Mouse (Mus musculus) CH12.LX (cell line): ENCODE measurements around the gene Fmc1. TPM values are rescaled to one million over a fixed set of nuclear protein-coding genes. Genes with fewer than 3 reads are reported as not detected.

Experiments used
- DNase-seq: peaks from one replicate; pipeline ENCODE4 v3.0.0-alpha.2; 2013; ENCODE audit errors: extremely low read depth
- H3K27ac ChIP-seq: 2 replicates; pipeline ENCODE4 v1.5.1; 2012; ENCODE audit warnings: low read depth, mild to moderate bottlenecking, control low read depth, moderate library complexity; ENCODE audit not compliant: insufficient read depth
- H3K27me3 ChIP-seq: replicated peaks from 2 replicates; pipeline ENCODE3; 2012; ENCODE audit warnings: inconsistent platforms
- H3K36me3 ChIP-seq, 2 experiments: replicated peaks in 1 of 2; 2 replicates each; pipeline versions ENCODE3 to v1.6.1; 2012; ENCODE audit warnings: inconsistent platforms in 1 of 2, low read length in 1 of 2, mild to moderate bottlenecking in 1 of 2, mixed read lengths in 1 of 2, moderate library complexity in 1 of 2; ENCODE audit not compliant: control insufficient read depth in 1 of 2, insufficient read depth in 1 of 2
- H3K4me1 ChIP-seq, 2 experiments: 2 replicates each; pipeline ENCODE4 v1.6.1; 2012; ENCODE audit warnings: inconsistent platforms in 1 of 2, moderate library complexity in 1 of 2; ENCODE audit not compliant: insufficient read depth in 2 of 2, control insufficient read depth in 1 of 2
- H3K4me2 ChIP-seq: 2 replicates; pipeline ENCODE4 v1.6.1; 2012; ENCODE audit warnings: low read depth, mild to moderate bottlenecking, control low read depth; ENCODE audit not compliant: poor library complexity, insufficient read depth, severe bottlenecking
- H3K4me3 ChIP-seq, 3 experiments: fragments of 150-350 bp in 1 of 3; sonication (generic) in 1 of 3; replicated peaks in 1 of 3; 2 replicates each; pipeline versions ENCODE3 to v1.5.1; 2011 to 2012; ENCODE audit warnings: low read depth in 2 of 3, low read length in 2 of 3, mild to moderate bottlenecking in 2 of 3, moderate library complexity in 2 of 3, control low read depth in 1 of 3, improper control_type of control experiment in 1 of 3, inconsistent platforms in 1 of 3, mixed read lengths in 1 of 3; ENCODE audit not compliant: poor library complexity in 1 of 3
- H3K79me2 ChIP-seq: replicated peaks from 2 replicates; pipeline ENCODE4 v1.6.1; 2012; ENCODE audit warnings: mild to moderate bottlenecking, moderate library complexity; ENCODE audit not compliant: control insufficient read depth, poor library complexity, insufficient read depth, severe bottlenecking; ENCODE audit errors: extremely low read depth
- H3K9ac ChIP-seq: 2 replicates; pipeline ENCODE4 v1.6.1; 2012; ENCODE audit warnings: low read depth, mild to moderate bottlenecking, control low read depth, moderate library complexity; ENCODE audit not compliant: insufficient read depth
- H3K9me3 ChIP-seq: replicated peaks from 2 replicates; pipeline ENCODE3; 2012; ENCODE audit warnings: low read length, inconsistent platforms, mixed read lengths
- BHLHE40 ChIP-seq: IDR thresholded peaks from 2 replicates; pipeline ENCODE4 v1.6.1; 2011; ENCODE audit warnings: mild to moderate bottlenecking, low read depth, low read length, improper control_type of control experiment
- CHD1 ChIP-seq: IDR thresholded peaks from 2 replicates; pipeline ENCODE4 v1.6.1; 2012; ENCODE audit warnings: low read depth, low read length, improper control_type of control experiment, inconsistent platforms
- CHD2 ChIP-seq: IDR thresholded peaks from 2 replicates; pipeline ENCODE4 v1.6.1; 2011; ENCODE audit warnings: low read length, improper control_type of control experiment
- CTCF ChIP-seq, 2 experiments: IDR thresholded peaks in 1 of 2; conservative IDR thresholded peaks in 1 of 2; 2 replicates each; pipeline ENCODE4 v1.5.1; 2011 to 2012; ENCODE audit warnings: low read depth in 2 of 2, low read length in 2 of 2, improper control_type of control experiment in 1 of 2, inconsistent platforms in 1 of 2, mild to moderate bottlenecking in 1 of 2, moderate library complexity in 1 of 2
- E2F4 ChIP-seq: IDR thresholded peaks from 2 replicates; pipeline ENCODE4 v1.6.1; 2011; ENCODE audit warnings: low read depth, low read length, improper control_type of control experiment; ENCODE audit not compliant: insufficient replicate concordance
- ELF1 ChIP-seq: IDR thresholded peaks from 2 replicates; pipeline ENCODE4 v1.6.1; 2014; ENCODE audit warnings: low read depth, mild to moderate bottlenecking, inconsistent platforms, low read length, improper control_type of control experiment
- EP300 ChIP-seq: IDR thresholded peaks from 2 replicates; pipeline ENCODE4 v1.6.1; 2011; ENCODE audit warnings: low read length, improper control_type of control experiment
- ETS1 ChIP-seq: conservative IDR thresholded peaks from 2 replicates; pipeline ENCODE4 v1.6.1; 2012; ENCODE audit warnings: low read depth, mild to moderate bottlenecking, inconsistent platforms, low read length, improper control_type of control experiment, moderate library complexity
- GABPA ChIP-seq: IDR thresholded peaks from 2 replicates; pipeline ENCODE4 v1.6.1; 2012; ENCODE audit warnings: low read depth, low read length, improper control_type of control experiment, inconsistent platforms; ENCODE audit not compliant: insufficient replicate concordance
- HCFC1 ChIP-seq: IDR thresholded peaks from 2 replicates; pipeline ENCODE4 v1.6.1; 2012; ENCODE audit warnings: low read depth, mild to moderate bottlenecking, inconsistent platforms, low read length, improper control_type of control experiment
- IRF4 ChIP-seq: IDR thresholded peaks from 2 replicates; pipeline ENCODE4 v1.6.1; 2014; ENCODE audit warnings: low read depth, mild to moderate bottlenecking, inconsistent platforms, low read length, improper control_type of control experiment
- JUN ChIP-seq: IDR thresholded peaks from 2 replicates; pipeline ENCODE4 v1.6.1; 2011; ENCODE audit warnings: low read depth, mild to moderate bottlenecking, low read length, improper control_type of control experiment, moderate library complexity; ENCODE audit not compliant: insufficient read depth
- JUND ChIP-seq: conservative IDR thresholded peaks from 2 replicates; pipeline ENCODE4 v1.6.1; 2011; ENCODE audit warnings: low read depth, low read length, improper control_type of control experiment
- KAT2A ChIP-seq: IDR thresholded peaks from 2 replicates; pipeline ENCODE4 v1.6.1; 2012; ENCODE audit warnings: low read length, improper control_type of control experiment, inconsistent platforms; ENCODE audit not compliant: insufficient replicate concordance
- MAFK ChIP-seq: IDR thresholded peaks from 2 replicates; pipeline ENCODE4 v1.6.1; 2011; ENCODE audit warnings: low read length, improper control_type of control experiment; ENCODE audit not compliant: insufficient replicate concordance
- MAX ChIP-seq: IDR thresholded peaks from 2 replicates; pipeline ENCODE4 v1.6.1; 2011; ENCODE audit warnings: low read length, improper control_type of control experiment
- MAZ ChIP-seq: IDR thresholded peaks from 2 replicates; pipeline ENCODE4 v1.6.1; 2012; ENCODE audit warnings: low read depth, mild to moderate bottlenecking, inconsistent platforms, low read length, improper control_type of control experiment, moderate library complexity
- MEF2A ChIP-seq: IDR thresholded peaks from 2 replicates; pipeline ENCODE4 v1.6.1; 2014; ENCODE audit warnings: low read depth, mild to moderate bottlenecking, inconsistent platforms, low read length, improper control_type of control experiment, borderline replicate concordance
- MXI1 ChIP-seq: IDR thresholded peaks from 2 replicates; pipeline ENCODE4 v1.6.1; 2011; ENCODE audit warnings: mild to moderate bottlenecking, low read depth, low read length, improper control_type of control experiment
- MYC ChIP-seq: IDR thresholded peaks from 2 replicates; pipeline ENCODE4 v1.6.1; 2011; ENCODE audit warnings: low read depth, mild to moderate bottlenecking, improper control_type of control experiment, low read length
- NELFE ChIP-seq: IDR thresholded peaks from 2 replicates; pipeline ENCODE4 v1.6.1; 2011; ENCODE audit warnings: low read depth, low read length, improper control_type of control experiment
- NRF1 ChIP-seq: IDR thresholded peaks from 2 replicates; pipeline ENCODE4 v1.6.1; 2014; ENCODE audit warnings: low read depth, mild to moderate bottlenecking, inconsistent platforms, low read length, improper control_type of control experiment, moderate library complexity
- PAX5 ChIP-seq: IDR thresholded peaks from 2 replicates; pipeline ENCODE4 v1.6.1; 2012; ENCODE audit warnings: low read length, inconsistent platforms, mixed read lengths
- POLR2A ChIP-seq: IDR thresholded peaks from 2 replicates; pipeline ENCODE4 v1.6.1; 2011; ENCODE audit warnings: low read depth, mild to moderate bottlenecking, improper control_type of control experiment, low read length
- POLR2AphosphoS2 ChIP-seq: IDR thresholded peaks from 2 replicates; pipeline ENCODE4 v1.6.1; 2011; ENCODE audit warnings: low read depth, low read length, improper control_type of control experiment
- RAD21 ChIP-seq: IDR thresholded peaks from 2 replicates; pipeline ENCODE4 v1.6.1; 2011; ENCODE audit warnings: low read depth, mild to moderate bottlenecking, low read length, improper control_type of control experiment, moderate library complexity
- RCOR1 ChIP-seq: conservative IDR thresholded peaks from 2 replicates; pipeline ENCODE4 v1.6.1; 2012; ENCODE audit warnings: low read depth, mild to moderate bottlenecking, inconsistent platforms, low read length, improper control_type of control experiment
- SIN3A ChIP-seq: IDR thresholded peaks from 2 replicates; pipeline ENCODE4 v1.6.1; 2012; ENCODE audit warnings: low read length, improper control_type of control experiment, inconsistent platforms
- SMC3 ChIP-seq: IDR thresholded peaks from 2 replicates; pipeline ENCODE4 v1.6.1; 2011; ENCODE audit warnings: low read depth, low read length, improper control_type of control experiment
- TBP ChIP-seq: conservative IDR thresholded peaks from 2 replicates; pipeline ENCODE4 v1.6.1; 2011; ENCODE audit warnings: low read depth, low read length, improper control_type of control experiment
- TCF12 ChIP-seq: IDR thresholded peaks from 2 replicates; pipeline ENCODE4 v1.6.1; 2014; ENCODE audit warnings: low read depth, mild to moderate bottlenecking, inconsistent platforms, low read length, improper control_type of control experiment
- UBTF ChIP-seq: IDR thresholded peaks from 2 replicates; pipeline ENCODE4 v1.6.1; 2012; ENCODE audit warnings: low read depth, mild to moderate bottlenecking, inconsistent platforms, low read length, improper control_type of control experiment, moderate library complexity
- USF1 ChIP-seq: IDR thresholded peaks from 2 replicates; pipeline ENCODE4 v1.6.1; 2014; ENCODE audit warnings: low read depth, mild to moderate bottlenecking, inconsistent platforms, low read length, improper control_type of control experiment
- USF2 ChIP-seq: conservative IDR thresholded peaks from 2 replicates; pipeline ENCODE4 v1.6.1; 2011; ENCODE audit warnings: low read depth, low read length, improper control_type of control experiment
- ZC3H11A ChIP-seq: IDR thresholded peaks from 2 replicates; pipeline ENCODE4 v1.6.1; 2012; ENCODE audit warnings: low read depth, mild to moderate bottlenecking, inconsistent platforms, low read length, improper control_type of control experiment
- ZKSCAN1 ChIP-seq: IDR thresholded peaks from 2 replicates; pipeline ENCODE4 v1.6.1; 2012; ENCODE audit warnings: low read depth, inconsistent platforms, low read length, improper control_type of control experiment, borderline replicate concordance
- ZMIZ1 ChIP-seq: IDR thresholded peaks from 2 replicates; pipeline ENCODE4 v1.6.1; 2012; ENCODE audit warnings: low read depth, mild to moderate bottlenecking, inconsistent platforms, low read length, improper control_type of control experiment
- ZNF384 ChIP-seq: IDR thresholded peaks from 2 replicates; pipeline ENCODE4 v1.6.1; 2012; ENCODE audit warnings: low read depth, low read length, improper control_type of control experiment, inconsistent platforms
- dilution Hi-C: fragments of 300-500 bp; cut with MboI; formaldehyde crosslinking; loops from 2 replicates; pipeline ENCODE4 v1.14.3; 2020; ENCODE audit warnings: low sequenced_read_pairs; ENCODE audit not compliant: extremely low pct_unique_long_range_greater_than_20kb, extremely low pct_ligation_motif_present
- in situ Hi-C: fragments of 300-500 bp; cut with MboI; formaldehyde crosslinking; loops from 3 replicates; pipeline ENCODE4 v1.14.3; 2019; ENCODE audit warnings: low sequenced_read_pairs, low pct_ligation_motif_present, low pct_unique_long_range_greater_than_20kb, mixed read lengths
- polyA plus RNA-seq: library from polyadenylated mRNA; unstranded; fragments of >175 nt; gene quantifications from 2 replicates; pipeline ENCODE4 v1.2.1, GENCODE M21; 2012; ENCODE audit warnings: low read depth; ENCODE audit not compliant: insufficient read length
- total RNA-seq, 2 experiments: library from RNA; depleted of rRNA; stranded (reverse); fragments of 300-350 nt in 1 of 2; fragments of >200 nt in 1 of 2; gene quantifications; 2 replicates each; pipeline ENCODE4 v1.2.3; 2012 to 2014

Fmc1 gene
- total and polyA plus RNA-seq, 3 experiments: 30.4 to 78.2 (median 47.3) TPM

DNA sequence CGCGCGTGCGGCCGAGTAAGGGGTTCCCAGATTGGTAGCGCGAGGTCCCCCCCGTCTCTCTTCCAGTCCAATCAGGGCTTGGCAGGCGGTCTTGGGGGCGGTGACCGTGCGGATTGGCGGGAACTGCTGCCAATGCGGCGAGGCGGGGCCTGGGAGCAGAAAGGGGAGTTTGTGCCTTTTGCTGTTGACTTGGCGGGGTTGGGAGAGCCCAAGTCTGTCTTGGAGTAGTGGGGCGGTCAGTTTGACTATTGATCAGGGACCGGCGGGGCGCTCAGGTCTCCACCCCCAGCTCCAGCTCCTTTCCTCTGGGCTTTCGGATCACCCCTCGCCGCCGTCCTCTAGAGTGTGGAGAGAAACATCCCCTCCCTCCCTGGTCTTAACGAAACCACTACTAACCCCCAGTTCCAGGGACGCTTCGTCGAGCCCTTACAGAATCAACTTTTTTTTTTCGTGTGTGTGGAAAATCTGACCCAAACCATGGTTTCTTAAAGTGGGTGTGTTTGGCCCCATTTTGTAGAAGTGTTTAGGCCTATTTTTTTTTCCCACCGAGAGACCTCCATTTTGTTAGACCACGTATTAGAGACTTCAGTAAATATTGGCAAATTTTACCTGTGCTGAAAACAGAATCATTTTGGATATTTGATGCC is 18.8 kb downstream of the Fmc1 start:
- dilution Hi-C loops: no loop called here
- peak overlapping the region; percentile 92 for H3K9ac ChIP-seq

DNA sequence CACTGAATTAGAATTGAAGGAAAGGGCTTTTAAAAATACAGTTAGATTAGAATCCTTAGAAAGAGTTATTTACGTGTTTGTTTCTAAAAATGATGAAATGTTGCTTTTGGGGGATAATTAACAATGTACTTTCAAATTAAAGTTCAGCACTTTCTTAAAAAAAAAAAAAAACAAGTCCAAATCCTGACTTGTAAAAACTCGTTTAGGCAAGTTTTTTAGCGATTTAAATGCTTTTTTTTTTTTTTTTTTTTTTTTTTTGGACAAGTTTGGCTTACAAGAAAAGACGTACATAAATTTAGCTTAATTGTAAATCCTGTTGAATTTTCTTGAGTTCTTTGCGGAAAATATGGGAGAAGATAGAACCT is 19.3 kb downstream of the Fmc1 start:
- dilution Hi-C loops: no loop called here
- H3K9ac ChIP-seq: peak overlapping the region; percentile 78
- peaks cover 6 to 17% of the 10 kb centered on the region in 2 experiments for H3K36me3 ChIP-seq
- peaks cover 4 to 36% of the 10 kb centered on the region in 2 experiments; a peak in 2 of 4 replicates for H3K4me1 ChIP-seq
- in situ Hi-C loops: no loop called here
- H3K4me2 ChIP-seq: no peak overlapping the region
- no peaks in the 10 kb centered on the region for H3K27me3 ChIP-seq
- no peak for DNase-seq
- H3K27ac ChIP-seq: no peak overlapping the region
- peak overlapping the region; percentile 58 to 97 (median 58) for H3K4me3 ChIP-seq
- peaks cover 31% of the 10 kb centered on the region for H3K79me2 ChIP-seq
- TF ChIP-seq MXI1 (no peak), JUN (no peak), CHD1 (peak; percentile 90; the same call in 1 of the 2 replicates), GABPA (no peak), SMC3 (no peak), CTCF (conservative IDR thresholded peaks at IDR 0.05 in 1 of 2, IDR thresholded peaks at IDR 0.05 in 1 of 2; ENCODE audit: low read depth in 2 of 2, low read length in 2 of 2) (no peak), IRF4 (no peak)
- no peaks in the 10 kb centered on the region for H3K9me3 ChIP-seq

More for the DNA sequence above, 18.8 kb downstream of the Fmc1 start:
- H3K4me2 ChIP-seq: no peak overlapping the region
- TF ChIP-seq RCOR1 (no peak; the same call in 1 of the 2 replicates), USF2 (no peak), ZMIZ1 (peak; percentile 49; the same call in 1 of the 2 replicates), CHD1 (peak; percentile 96), TCF12 (0 out of 2 replicates have a peak, but pooled peaks have one; percentile 46), KAT2A (no peak), RAD21 (no peak), ZC3H11A (peak; percentile 95), USF1 (no peak), MEF2A (no peak), CHD2 (peak; percentile 82), MAX (peak; percentile 14; the same call in 1 of the 2 replicates), SMC3 (no peak), NELFE (no peak; the same call in none of the 2 replicates), E2F4 (peak; percentile 87; the same call in 1 of the 2 replicates), TBP (0 out of 2 replicates have a peak, but pooled peaks have one; percentile 28), UBTF (peak; percentile 57; the same call in 1 of the 2 replicates), ETS1 (peak; percentile 73), CTCF (conservative IDR thresholded peaks at IDR 0.05 in 1 of 2, IDR thresholded peaks at IDR 0.05 in 1 of 2; ENCODE audit: low read depth in 2 of 2, low read length in 2 of 2) (no peak), GABPA (no peak), POLR2A (peak; percentile 68), ZKSCAN1 (no peak), SIN3A (peak; percentile 97), POLR2AphosphoS2 (peak; percentile 66; the same call in 1 of the 2 replicates), IRF4 (peak; percentile 77), ELF1 (peak; percentile 36; the same call in 1 of the 2 replicates), JUN (peak; percentile 93), HCFC1 (peak; percentile 45; the same call in 1 of the 2 replicates), JUND (peak; percentile 93), BHLHE40 (no peak; the same call in 1 of the 2 replicates), EP300 (no peak), MXI1 (0 out of 2 replicates have a peak, but pooled peaks have one; percentile 18), MAZ (peak; percentile 66; the same call in 1 of the 2 replicates), PAX5 (no peak), MYC (peak; percentile 83; the same call in 1 of the 2 replicates), ZNF384 (peak; percentile 97), NRF1 (peak; percentile 65), MAFK (no peak)
- TF ChIP-seq, all 38 proteins: peak for 23
- peaks cover 4 to 31% of the 10 kb centered on the region in 2 experiments; a peak in 2 of 4 replicates for H3K4me1 ChIP-seq
- H3K27ac ChIP-seq: peak overlapping the region; percentile 90
- DNase-seq: peak; percentile 98
- in situ Hi-C loops: no loop called here
- H3K4me3 ChIP-seq: peak overlapping the region; percentile 58 to 97 (median 77)
- H3K36me3 ChIP-seq: peaks cover 3 to 14% of the 10 kb centered on the region in 2 experiments
- H3K9me3 ChIP-seq: no peaks in the 10 kb centered on the region
- no peaks in the 10 kb centered on the region for H3K27me3 ChIP-seq
- H3K79me2 ChIP-seq: peaks cover 27% of the 10 kb centered on the region
